ENCODE assay signal across 8 mouse cellular contexts in the genomic region with DNA sequence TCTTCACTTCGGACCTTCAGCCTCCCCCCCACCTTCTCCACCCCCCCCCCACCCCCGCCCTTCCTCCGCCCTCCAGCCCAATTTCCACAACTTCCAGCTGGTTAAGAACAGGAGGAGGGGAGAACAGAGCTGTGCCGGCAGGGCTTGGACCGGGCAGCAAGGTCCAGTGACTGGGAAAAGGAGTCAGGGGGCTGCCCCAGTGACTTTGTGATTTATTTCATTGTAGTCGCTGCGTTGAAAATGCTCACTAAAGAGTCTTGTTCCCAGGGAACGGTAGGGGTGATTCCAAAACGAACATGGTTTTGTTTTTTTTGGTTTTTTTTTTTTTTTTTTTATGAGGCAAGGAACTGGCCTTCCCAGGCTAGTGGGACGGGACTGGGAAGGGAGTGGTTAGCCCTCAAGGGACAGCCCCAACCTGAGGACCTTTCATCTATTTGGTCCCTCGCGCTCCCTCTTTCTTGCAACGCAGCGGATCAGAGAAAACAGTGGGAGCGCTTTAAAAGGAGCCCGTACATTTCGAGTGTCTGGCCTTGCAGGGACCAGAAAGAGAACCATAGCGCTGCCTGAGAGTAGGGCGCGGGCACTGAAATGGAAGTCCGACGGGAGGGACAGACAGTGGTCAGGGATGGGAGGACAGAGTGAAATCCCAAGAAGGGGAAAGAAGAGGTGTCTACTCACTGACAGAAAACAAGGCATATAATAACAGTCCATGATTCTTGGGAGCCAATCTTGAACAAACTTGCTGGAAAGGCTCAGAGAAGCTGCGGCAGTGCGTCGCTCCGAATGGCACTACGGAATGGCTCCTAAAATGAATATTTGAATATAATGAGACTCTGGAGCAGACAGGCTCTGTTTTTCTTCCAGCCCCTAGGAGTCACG. TPM values are rescaled to one million over a fixed set of nuclear protein-coding genes. Genes with fewer than 3 reads are reported as not detected.
DNase-seq lines count a peak whose midpoint lies in the region; ATAC-seq and TF ChIP-seq lines count a peak whose summit lies in the region.

No protein-coding gene starts in this region.

- H3K9ac ChIP-seq in ES-Bruce4 (ENCODE audit: low read depth, poor library complexity, severe bottlenecking) = peak overlapping the region; percentile 70
- H3K9ac ChIP-seq in limb, embryonic 11.5 days (ENCODE audit: low read length) = peak overlapping the region; percentile 64
- H3K9ac ChIP-seq in neural tube, embryonic 15.5 days (replicated peaks) = peak overlapping the region; percentile 49

- TF ChIP-seq CTCF in ES-Bruce4 (IDR thresholded peaks at IDR 0.05; ENCODE audit: low read depth, low read length) = no peak
- no peak for TF ChIP-seq CTCF in cortical plate, adult 2 months (IDR thresholded peaks at IDR 0.05; ENCODE audit: extremely low read depth, insufficient read depth, low read length)

- no peak for TF ChIP-seq EP300 in ES-Bruce4 (IDR thresholded peaks at IDR 0.05; ENCODE audit: insufficient read depth, low read depth, low read length)

- ATAC-seq in limb, embryonic 11.5 days (ENCODE audit: insufficient number of reproducible peaks, low FRiP score, low TSS enrichment, low read depth) = 0 out of 2 replicates have a peak, but pooled peaks have one; percentile 0
- ATAC-seq in neural tube, embryonic 15.5 days (ENCODE audit: low FRiP score) = 0 out of 2 replicates have a peak, but pooled peaks have one; percentile 9

- TF ChIP-seq POLR2A in ES-Bruce4 (IDR thresholded peaks at IDR 0.05; ENCODE audit: insufficient read depth, low read length) = no peak
- TF ChIP-seq POLR2A in cortical plate, adult 2 months (IDR thresholded peaks at IDR 0.05; ENCODE audit: extremely low read depth, insufficient read depth, low read length) = 0 out of 2 replicates have a peak, but pooled peaks have one; percentile 18

- H3K27me3 ChIP-seq in ES-Bruce4 (ENCODE audit: control insufficient read depth, insufficient read depth, low read length, poor library complexity, severe bottlenecking) = 0 out of 2 replicates have a peak, but pooled peaks cover 4% of the 10 kb centered on the region
- H3K27me3 ChIP-seq in limb, embryonic 11.5 days (ENCODE audit: control insufficient read depth, insufficient read depth, low read length) = peaks cover 3% of the 10 kb centered on the region; the same call in 1 of the 2 replicates
- peaks cover 70% of the 10 kb centered on the region for H3K27me3 ChIP-seq in neural tube, embryonic 15.5 days (replicated peaks)

- no peaks in the 10 kb centered on the region for H3K4me1 ChIP-seq in ES-Bruce4 (ENCODE audit: control insufficient read depth, insufficient read depth, low read length)
- H3K4me1 ChIP-seq in cortical plate, adult 2 months (ENCODE audit: control insufficient read depth, insufficient read depth, low read length) = no peaks in the 10 kb centered on the region
- H3K4me1 ChIP-seq in limb, embryonic 11.5 days (ENCODE audit: control insufficient read depth, insufficient read depth, low read length) = peaks cover 12% of the 10 kb centered on the region
- H3K4me1 ChIP-seq in neural tube, embryonic 15.5 days = peaks cover 54% of the 10 kb centered on the region

- DNase-seq in heart, postnatal 10 days = peak; percentile 32 to 40
- peak; percentile 50 for DNase-seq in limb, embryonic 11.5 days (ENCODE audit: low spot score)
- DNase-seq in right cerebral cortex, postnatal 25 days = no peak
- DNase-seq in cerebellum, adult 18-20 months = no peak
- no peak for DNase-seq in layer of hippocampus, postnatal 14 days (ENCODE audit: low spot score in 2 of 2)

- intact Hi-C loops in heart, postnatal 10 days (cut with DNase I) = loop anchor here (2.0 to 5.0 kb wide), 4 partner anchors 80 to 316 kb away; no protein-coding TSS in a partner anchor

- H3K4me3 ChIP-seq in ES-Bruce4 (ENCODE audit: low read depth, low read length) = peak overlapping the region; percentile 71
- peak overlapping the region; percentile 21 for H3K4me3 ChIP-seq in cortical plate, adult 2 months (ENCODE audit: insufficient read depth, low read length)
- H3K4me3 ChIP-seq in limb, embryonic 11.5 days (ENCODE audit: low read depth, low read length) = peak overlapping the region; percentile 37
- peak overlapping the region; percentile 56 for H3K4me3 ChIP-seq in neural tube, embryonic 15.5 days (replicated peaks)

- H3K36me3 ChIP-seq in ES-Bruce4 (ENCODE audit: control insufficient read depth, insufficient read depth, low read length, poor library complexity, severe bottlenecking) = peaks cover 14% of the 10 kb centered on the region
- peaks cover 2% of the 10 kb centered on the region; the same call in 1 of the 2 replicates for H3K36me3 ChIP-seq in limb, embryonic 11.5 days (ENCODE audit: control insufficient read depth, insufficient read depth, low read length)
- H3K36me3 ChIP-seq in neural tube, embryonic 15.5 days = no peaks in the 10 kb centered on the region

- WGBS in limb, embryonic 11.5 days = under 1% methylated on average over 26 of the region's 28 CpGs
- under 1% methylated on average over 28 of the region's 28 CpGs for WGBS in neural tube, embryonic 15.5 days

- peak overlapping the region; percentile 82 for H3K4me2 ChIP-seq in limb, embryonic 11.5 days (ENCODE audit: low read depth, severe bottlenecking)
- H3K4me2 ChIP-seq in neural tube, embryonic 15.5 days = peak overlapping the region; percentile 93

- H3K27ac ChIP-seq in ES-Bruce4 (ENCODE audit: insufficient read depth, low read length) = no peak overlapping the region
- no peak overlapping the region for H3K27ac ChIP-seq in cortical plate, adult 2 months (ENCODE audit: insufficient read depth, low read length)
- peak overlapping the region; percentile 66 for H3K27ac ChIP-seq in limb, embryonic 11.5 days (replicated peaks; ENCODE audit: low read depth, low read length)
- no peak overlapping the region for H3K27ac ChIP-seq in neural tube, embryonic 15.5 days (replicated peaks)

- no peaks in the 10 kb centered on the region for H3K9me3 ChIP-seq in ES-Bruce4 (replicated peaks; ENCODE audit: control insufficient read depth, insufficient read depth, low read length, poor library complexity, severe bottlenecking)
- H3K9me3 ChIP-seq in limb, embryonic 11.5 days (ENCODE audit: control insufficient read depth, low read length) = no peaks in the 10 kb centered on the region
- H3K9me3 ChIP-seq in neural tube, embryonic 15.5 days (replicated peaks) = no peaks in the 10 kb centered on the region

RNA-seq across cellular contexts. Expression of a gene that starts 3.8 kb away (rescaled TPM):
- 22.0 and 27.9 TPM in 2 replicates for polyA plus RNA-seq in ES-Bruce4 (2011; ENCODE audit: insufficient read depth, insufficient read length, low read depth, missing spikeins)
- 6.9 and 7.7 TPM in 2 replicates for polyA plus RNA-seq in cortical plate, adult 2 months (2012; rRNA removed)
- 10 to 100 TPM; 14.4 to 20.5 TPM for total RNA-seq in heart, postnatal 10 days (2021)
- 58.9 and 75.0 TPM in 2 replicates for polyA plus RNA-seq in limb, embryonic 11.5 days (2014; fragmentation: Nextera tagmentation; extraction: Ambion mirVana)
- polyA plus RNA-seq in neural tube, embryonic 15.5 days (2015; fragmentation: Nextera tagmentation; extraction: Ambion mirVana) = 5.2 and 9.9 TPM in 2 replicates
- 10 to 100 TPM in 1 of 2 experiments, 1 to 10 TPM in 1; 7.3 to 12.3 TPM for total RNA-seq in layer of hippocampus, postnatal 14 days (2021)

RNA-seq across cellular contexts. Expression of a gene that starts 7.5 kb away (rescaled TPM):
- not detected in 2 replicates for polyA plus RNA-seq in ES-Bruce4 (2011; ENCODE audit: insufficient read depth, insufficient read length, low read depth, missing spikeins)
- not detected in 2 replicates for polyA plus RNA-seq in cortical plate, adult 2 months (2012; rRNA removed)
- not detected for total RNA-seq in heart, postnatal 10 days (2021)
- polyA plus RNA-seq in limb, embryonic 11.5 days (2014; fragmentation: Nextera tagmentation; extraction: Ambion mirVana) = 0.50 TPM in 1 of 2 replicates, not detected in the other
- polyA plus RNA-seq in neural tube, embryonic 15.5 days (2015; fragmentation: Nextera tagmentation; extraction: Ambion mirVana) = not detected in 2 replicates
- total RNA-seq in layer of hippocampus, postnatal 14 days (2021) = not detected

Comparison
In these comparisons a context has a peak if more than half of its experiments do, and no peak if none do; other contexts are left out.
1. H3K4me3 ChIP-seq: peak in every context shown above with its lines; median percentile 71 in ES-Bruce4; 56 in neural tube, embryonic 15.5 days; 37 in limb, embryonic 11.5 days; 21 in cortical plate, adult 2 months.
2. DNase-seq: peak in heart, postnatal 10 days (2 of 2) and limb, embryonic 11.5 days (single experiment); none in right cerebral cortex, postnatal 25 days (single experiment), cerebellum, adult 18-20 months (0 of 2) and layer of hippocampus, postnatal 14 days (0 of 2).
3. Peak in every context shown above with its lines, with median percentiles within 50 percentile points of each other: H3K9ac ChIP-seq.